Mouse (Mus musculus) lung, adult 2 months (tissue): Measurements from ENCODE around the gene Mecom. TPM values are rescaled to one million over a fixed set of nuclear protein-coding genes. Genes with fewer than 3 reads are reported as not detected.

Source experiments
- DNase-seq: peaks from one replicate; pipeline ENCODE4 v3.0.0; 2022
- H3K4me1 ChIP-seq: fragments of 200-500 bp; 2 replicates; pipeline ENCODE4 v1.6.1; 2011; ENCODE audit warnings: low read length; ENCODE audit not compliant: control insufficient read depth, insufficient read depth
- H3K4me3 ChIP-seq: fragments of 200-500 bp; replicated peaks from 2 replicates; pipeline ENCODE3; 2011; ENCODE audit warnings: low read depth, mild to moderate bottlenecking, control low read depth, low read length; ENCODE audit errors: extremely low read depth
- CTCF ChIP-seq: fragments of 200-500 bp; IDR thresholded peaks from 2 replicates; pipeline ENCODE4 v1.5.1; 2011; ENCODE audit warnings: mild to moderate bottlenecking, low read length, control low read depth; ENCODE audit not compliant: insufficient read depth
- POLR2A ChIP-seq: fragments of 200-500 bp; IDR thresholded peaks from 2 replicates; pipeline ENCODE4 v1.6.1; 2011; ENCODE audit warnings: low read depth, mild to moderate bottlenecking, control low read depth, low read length, borderline replicate concordance; ENCODE audit errors: extremely low read depth
- WGBS: fragments of 180-500 bp; shearing (Covaris S2); methylation state at CpG from one replicate; pipeline ENCODE4 v1.1.7; 2018; 5-methylcytosine and 5-hydroxymethylcytosine counted together
- polyA plus RNA-seq: library from polyadenylated mRNA; depleted of rRNA; stranded (reverse); fragments of >200 nt; gene quantifications from 2 replicates; pipeline ENCODE4 v1.2.3, GENCODE M21; 2012

Mecom gene
- polyA plus RNA-seq, 1 experiment: 16.0 TPM

DNA sequence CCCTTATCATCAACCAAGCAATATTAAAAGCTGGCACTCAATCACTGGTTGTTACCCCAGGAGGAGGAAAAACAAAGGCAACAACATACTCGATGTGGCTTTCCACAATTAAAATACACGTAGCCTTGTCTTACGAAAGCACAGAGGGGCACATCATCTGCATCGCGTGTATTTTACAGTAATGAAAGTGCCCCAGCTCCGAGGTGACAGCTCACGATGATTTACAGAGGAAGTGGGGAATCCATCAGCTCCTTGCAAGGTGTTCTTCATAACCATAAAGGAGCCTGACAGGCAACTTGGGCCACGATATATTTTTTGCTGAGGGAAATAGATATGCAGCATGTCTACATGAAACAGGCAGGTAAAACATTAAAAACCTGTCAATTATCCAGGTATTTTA, 341.7 kb downstream of the Mecom start:
- TF ChIP-seq POLR2A: no peak
- no peak for TF ChIP-seq CTCF
- DNase-seq: no peak
- 66% methylated on average over 8 of the region's 8 CpGs for WGBS
- Histone ChIP-seq H3K4me1 (no peaks in the 10 kb centered on the region; the same call in none of the 2 replicates), H3K4me3 (no peak overlapping the region)

GRCm38 (mm10) chr3:30203764-30204163, 344.0 kb downstream of the Mecom start:
- H3K4me3 ChIP-seq: no peak overlapping the region
- TF ChIP-seq CTCF (no peak), POLR2A (no peak)
- WGBS: 37% methylated on average over 2 of the region's 2 CpGs
- no peak for DNase-seq
- no peaks in the 10 kb centered on the region; the same call in none of the 2 replicates for H3K4me1 ChIP-seq

DNA sequence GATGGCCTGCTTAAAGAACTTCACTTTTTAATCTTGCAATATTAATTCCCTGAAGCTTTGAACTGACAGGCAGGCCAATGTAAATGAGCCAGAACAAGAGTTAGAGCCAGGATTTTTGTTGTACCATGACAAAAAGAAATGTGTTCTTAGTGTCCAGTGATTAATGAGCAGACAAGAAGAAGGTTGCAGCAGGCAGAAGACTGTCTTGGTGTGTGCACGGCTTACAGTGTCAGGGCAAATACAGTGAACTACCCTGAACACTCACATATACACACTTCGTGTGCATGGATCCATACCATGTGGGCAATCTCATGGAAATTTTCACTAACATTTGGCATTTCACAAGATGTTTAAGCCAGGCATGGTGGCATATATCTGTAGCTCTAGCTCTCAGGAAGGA, 349.0 kb downstream of the Mecom start:
- no peak overlapping the region for H3K4me3 ChIP-seq
- 84% methylated on average over 2 of the region's 2 CpGs for WGBS
- TF ChIP-seq POLR2A: no peak
- TF ChIP-seq CTCF: no peak
- no peaks in the 10 kb centered on the region; the same call in 1 of the 2 replicates for H3K4me1 ChIP-seq
- DNase-seq: no peak

DNA sequence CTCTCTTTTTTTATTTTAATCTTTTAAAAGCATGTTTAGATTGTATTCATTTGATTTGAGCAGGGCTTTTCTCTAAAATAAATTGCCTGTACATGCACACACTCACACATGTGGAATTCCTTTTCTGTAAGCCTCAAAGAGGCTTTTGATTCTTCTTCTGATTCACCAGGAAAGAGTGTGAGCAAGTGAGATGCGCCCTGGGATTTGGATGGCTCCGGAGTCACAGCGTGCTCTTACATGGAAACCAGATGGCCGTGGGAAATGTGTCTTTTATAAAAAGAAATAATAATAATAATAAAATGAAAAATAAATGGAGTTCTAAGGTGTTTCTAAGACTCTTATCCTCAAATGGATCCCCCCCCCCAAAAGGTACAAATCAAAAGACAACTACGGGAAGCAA, 349.6 kb downstream of the Mecom start:
- WGBS: 80% methylated on average over 5 of the region's 5 CpGs

DNA sequence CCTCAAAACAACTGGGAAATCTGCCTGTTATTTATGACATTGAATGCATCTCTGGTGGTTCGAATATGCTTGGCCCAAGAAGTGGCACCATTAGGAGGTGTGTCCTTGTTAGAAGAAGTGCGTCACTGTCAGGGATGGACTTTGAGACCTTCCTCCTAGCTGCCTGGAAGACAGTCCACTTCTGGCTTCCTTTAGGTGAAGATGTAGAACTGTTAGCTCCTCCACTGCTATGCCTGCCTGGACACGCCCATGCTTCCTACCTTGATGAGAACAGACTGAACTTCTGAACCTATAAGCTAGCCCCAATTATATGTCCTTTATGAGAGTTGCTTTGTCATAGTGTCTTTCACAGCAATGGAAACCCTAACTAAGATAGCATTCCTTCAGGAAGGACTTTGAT, 352.6 kb downstream of the Mecom start:
- DNase-seq: no peak
- H3K4me1 ChIP-seq: no peaks in the 10 kb centered on the region
- WGBS: 86% methylated on average over 3 of the region's 3 CpGs
- no peak overlapping the region for H3K4me3 ChIP-seq
- TF ChIP-seq CTCF (no peak), POLR2A (no peak)

More for the DNA sequence above, 349.6 kb downstream of the Mecom start:
- Histone ChIP-seq H3K4me1 (no peaks in the 10 kb centered on the region; the same call in 1 of the 2 replicates), H3K4me3 (no peak overlapping the region)
- no peak for TF ChIP-seq POLR2A
- TF ChIP-seq CTCF: no peak
- no peak for DNase-seq

- whole genome bisulfite sequencing: 66% methylated on average over 12 of the region's 12 CpGs
- TF ChIP-seq POLR2A (no peak), CTCF (no peak)
Observed at GRCm38 (mm10) chr3:30192294-30193007, 355.4 kb downstream of the Mecom start.

DNA sequence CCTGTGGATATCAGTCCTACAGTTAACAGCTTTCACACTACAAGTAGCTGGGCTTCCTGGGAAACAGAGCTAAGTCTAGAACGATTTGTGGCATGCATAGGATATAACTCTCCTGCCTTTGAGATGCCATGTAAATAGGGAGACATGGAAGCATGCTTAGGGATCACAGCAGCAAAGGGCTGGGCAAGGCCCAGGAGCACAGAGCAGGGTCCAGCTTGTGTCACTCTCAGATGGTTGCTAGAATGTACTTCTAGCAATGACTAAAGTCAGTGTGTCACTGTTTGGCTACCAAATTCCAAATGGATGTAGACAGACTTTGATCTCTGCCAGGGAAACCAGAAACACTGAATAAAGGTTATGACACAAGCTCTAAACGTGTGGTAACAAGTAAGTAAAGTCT, 358.5 kb downstream of the Mecom start:
- 62% methylated on average over 2 of the region's 2 CpGs for WGBS
- DNase-seq: no peak
- TF ChIP-seq POLR2A: no peak
- Histone ChIP-seq H3K4me1 (no peaks in the 10 kb centered on the region; the same call in 1 of the 2 replicates), H3K4me3 (no peak overlapping the region)

More at GRCm38 (mm10) chr3:30192294-30193007, 355.4 kb downstream of the Mecom start:
- no peak overlapping the region for H3K4me3 ChIP-seq
- H3K4me1 ChIP-seq: no peaks in the 10 kb centered on the region; the same call in 1 of the 2 replicates
- DNase-seq: no peak

GRCm38 (mm10) chr3:30187812-30188469, 359.9 kb downstream of the Mecom start:
- no peak for DNase-seq
- Histone ChIP-seq H3K4me1 (no peaks in the 10 kb centered on the region; the same call in 1 of the 2 replicates), H3K4me3 (no peak overlapping the region)
- TF ChIP-seq CTCF (no peak), POLR2A (no peak)
- WGBS: 35% methylated on average over 5 of the region's 5 CpGs

- WGBS: 73% methylated on average over 8 of the region's 8 CpGs
- DNase-seq: no peak
- no peak for TF ChIP-seq CTCF
- no peak for TF ChIP-seq POLR2A
- H3K4me3 ChIP-seq: no peak overlapping the region
- H3K4me1 ChIP-seq: no peaks in the 10 kb centered on the region; the same call in 1 of the 2 replicates
Observed at GRCm38 (mm10) chr3:30181807-30182481, 365.9 kb downstream of the Mecom start.
